Mouse (Mus musculus): ENCODE measurements at regions not wholly inside any gene's neighbourhood (a gene's known extent, or its start where the extent isn't known, plus 50 kb on each side); places are given as distances from the start of the nearest gene placed in this dataset.

- DNase-seq (ENCODE audit: low spot score): no peak
These were observed 233.7 kb upstream of the Isx start for GRCm38 (mm10) chr8:74639276-74639675.

DNA sequence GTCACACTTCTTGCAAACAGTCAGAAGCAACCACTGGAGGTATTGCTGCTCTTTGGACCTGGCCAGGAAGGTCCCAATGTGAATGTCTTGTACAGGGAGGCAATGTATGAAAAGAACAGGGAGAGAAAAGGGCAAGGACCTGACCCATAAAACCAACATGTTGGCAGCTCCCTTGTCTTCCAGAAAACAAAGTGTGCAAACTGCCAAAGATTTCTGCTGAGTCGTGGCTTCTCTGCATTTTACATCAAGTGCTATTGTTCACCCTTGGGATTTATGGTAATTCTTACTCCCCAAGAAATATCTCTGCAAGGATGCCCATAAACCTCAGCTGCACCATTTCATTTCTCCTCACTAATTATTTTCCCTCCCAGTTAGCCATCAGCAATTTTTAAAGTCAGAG, 232.3 kb upstream of the Isx start:
- DNase-seq (ENCODE audit: low spot score): no peak

GRCm38 (mm10) chr8:74659950-74660349, 213.0 kb upstream of the Isx start:
- DNase-seq (ENCODE audit: low spot score): peak; percentile 2

DNA sequence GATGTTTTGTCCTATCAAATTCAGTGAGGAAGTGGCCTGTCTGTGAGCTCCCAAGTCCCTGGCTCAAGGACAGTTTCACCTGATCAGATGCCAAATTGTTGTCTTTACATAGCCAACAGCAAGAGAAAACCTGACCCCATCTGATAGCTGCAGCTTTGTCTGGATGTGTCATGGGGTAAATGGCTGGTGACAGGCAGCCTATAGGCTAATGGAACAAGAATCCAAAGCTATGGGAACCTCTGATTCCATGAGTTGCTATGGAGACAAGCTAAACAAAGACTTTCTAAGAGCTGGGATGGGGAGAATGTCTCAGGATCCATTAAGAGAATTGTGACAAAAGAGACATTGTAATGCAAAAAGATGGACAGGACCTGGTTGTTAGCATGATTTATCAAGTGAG, 184.6 kb upstream of the Isx start:
- DNase-seq (ENCODE audit: low spot score): peak; percentile 21

- DNase-seq (ENCODE audit: low spot score): no peak
These were observed 177.0 kb upstream of the Isx start for GRCm38 (mm10) chr8:74696001-74696400.

DNA sequence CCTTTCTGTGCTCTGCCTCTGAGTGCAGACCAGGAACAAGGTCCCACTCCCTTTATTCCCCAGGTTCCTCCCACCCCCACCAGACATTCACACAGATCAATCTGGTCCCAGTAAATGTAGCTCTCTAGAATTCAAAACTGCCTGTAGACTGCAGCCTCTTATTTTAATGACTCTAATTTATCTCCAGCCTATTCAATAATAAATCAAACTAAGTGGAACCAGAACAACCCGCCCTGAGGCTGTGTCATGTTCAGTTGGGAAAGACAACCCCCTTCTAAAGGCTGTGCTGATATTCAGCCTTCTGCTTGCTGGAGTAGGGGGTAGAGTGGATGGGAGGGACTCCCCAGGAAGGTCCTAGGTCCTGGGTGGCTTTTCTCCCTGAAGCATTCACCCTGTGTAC, 175.7 kb upstream of the Isx start:
- peak; percentile 35 for DNase-seq (ENCODE audit: low spot score)

DNA sequence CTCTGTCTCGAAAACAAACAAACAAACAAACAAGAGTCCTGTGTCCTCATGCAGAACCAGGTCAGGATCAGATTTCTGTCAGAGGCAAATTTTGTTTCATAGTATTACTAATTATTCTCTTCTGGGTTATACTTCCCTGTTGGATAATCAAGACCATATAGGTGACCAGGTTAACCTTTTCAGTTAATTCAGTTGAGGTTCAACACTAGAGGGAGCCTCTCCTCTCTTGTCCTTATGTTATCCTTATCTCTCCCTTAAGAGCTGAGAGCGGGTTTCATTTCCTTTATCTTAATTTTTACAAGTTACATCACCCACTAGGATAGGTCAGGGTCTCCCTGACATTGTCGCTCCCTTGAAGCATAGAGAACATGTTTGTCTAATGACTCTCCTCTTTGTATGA, 160.4 kb upstream of the Isx start:
- DNase-seq (ENCODE audit: low spot score): no peak

DNA sequence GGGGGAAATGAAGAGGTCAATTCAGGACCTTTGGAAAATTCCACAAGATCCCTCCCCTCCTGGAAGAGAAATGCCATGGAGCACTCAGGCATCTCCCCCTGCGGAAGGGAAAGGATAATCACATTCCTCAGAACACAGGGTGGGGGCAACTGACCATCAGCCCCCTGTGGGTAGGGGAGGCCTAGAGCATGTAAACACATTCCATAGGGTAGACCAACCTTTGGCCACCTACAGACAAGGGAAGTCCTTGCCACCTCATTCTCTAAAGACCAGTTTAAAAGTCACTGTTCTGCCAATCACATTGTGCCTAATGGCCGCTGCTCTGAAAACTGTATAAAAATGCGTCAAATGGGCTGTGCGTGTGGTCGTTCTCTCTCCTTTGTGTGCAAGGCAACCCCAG, 156.9 kb upstream of the Isx start:
- no peak for DNase-seq (ENCODE audit: low spot score)

DNA sequence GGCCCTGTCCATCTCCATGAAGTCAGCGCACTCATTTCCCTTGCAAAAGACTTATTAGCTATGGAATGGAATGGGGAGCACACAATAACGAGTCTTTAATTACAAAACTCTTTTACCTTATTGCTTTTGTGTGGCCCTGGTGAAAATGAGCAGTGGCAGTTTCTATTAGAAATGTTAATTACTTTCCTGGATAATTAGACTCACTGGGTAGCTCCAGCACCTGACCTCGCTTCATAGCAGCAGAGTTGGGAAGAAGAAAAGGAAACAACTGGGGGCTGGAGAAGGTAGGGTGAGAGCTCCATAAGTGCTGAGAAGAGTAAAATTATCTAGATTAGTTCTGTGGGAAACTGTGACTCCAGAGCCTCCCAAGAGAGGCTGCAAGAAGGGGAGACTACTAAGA, 108.2 kb upstream of the Isx start:
- DNase-seq (ENCODE audit: low spot score): no peak

- no peak for DNase-seq (ENCODE audit: low spot score)
These were observed 97.4 kb upstream of the Isx start for GRCm38 (mm10) chr8:74775549-74775948.

- no peak for DNase-seq (ENCODE audit: low spot score)
These were observed 91.9 kb upstream of the Isx start for GRCm38 (mm10) chr8:74781087-74781486.

DNA sequence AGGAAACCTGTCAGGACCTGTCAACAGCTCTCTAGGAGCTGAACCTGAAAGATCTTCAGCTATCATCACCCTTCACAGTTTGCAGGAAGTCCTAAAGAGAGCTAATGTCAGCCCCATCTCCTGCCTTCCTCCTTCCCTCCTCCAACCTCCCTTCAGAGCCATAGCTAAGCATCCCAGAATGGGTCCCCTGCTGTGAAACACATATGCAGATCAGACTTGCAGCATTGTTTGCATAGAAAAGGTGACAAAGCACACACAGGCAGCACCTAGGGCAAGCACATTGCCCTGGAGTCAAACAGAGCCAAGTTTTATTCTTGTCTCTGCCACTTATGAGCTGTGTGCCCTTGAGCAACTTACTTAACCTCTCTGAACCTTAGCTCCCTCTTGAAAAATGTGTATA, 64.3 kb upstream of the Isx start:
- no peak for DNase-seq (ENCODE audit: low spot score)

GRCm38 (mm10) chr8:74810054-74810453, 62.9 kb upstream of the Isx start:
- no peak for DNase-seq (ENCODE audit: low spot score)

- DNase-seq (ENCODE audit: low spot score): peak; percentile 22
These were observed 54.5 kb upstream of the Isx start for GRCm38 (mm10) chr8:74818434-74818833.

DNA sequence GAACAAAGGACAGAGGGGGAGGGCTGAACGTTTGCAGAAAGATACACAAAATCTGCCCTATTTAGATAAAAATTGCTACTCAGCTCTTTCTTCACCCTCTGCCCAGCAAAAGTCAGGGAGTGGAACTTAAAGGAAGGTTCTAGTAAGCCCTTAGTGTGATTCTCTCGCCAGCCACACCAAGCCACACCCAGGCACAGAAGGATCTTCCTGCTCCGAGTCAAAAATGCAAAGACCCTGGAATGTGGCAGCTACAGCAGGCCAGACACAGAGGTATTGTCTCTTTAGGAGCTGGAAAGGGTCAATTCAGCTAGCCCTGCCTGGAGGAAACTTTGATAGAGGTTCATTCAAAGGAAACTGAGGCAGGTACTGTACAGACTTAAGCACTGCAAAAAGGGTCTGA, 52.3 kb upstream of the Isx start:
- DNase-seq (ENCODE audit: low spot score): peak; percentile 5

- DNase-seq (ENCODE audit: low spot score): peak; percentile 9
These were observed 50.7 kb upstream of the Isx start for GRCm38 (mm10) chr8:74822288-74822687.
